Mouse (Mus musculus) lung, postnatal 10 days (tissue): Measurements from ENCODE around the gene Gm48552.

Source experiments
- DNase-seq: peaks from one replicate; pipeline ENCODE4 v3.0.0; 2021

The Gm48552 gene

GRCm38 (mm10) chr10:81407539-81408423, 19.0 kb downstream of the Gm48552 start:
- peak; percentile 94 for DNase-seq

GRCm38 (mm10) chr10:81408424-81408729, 19.6 kb downstream of the Gm48552 start:
- DNase-seq: no peak

- DNase-seq: peak; percentile 97
Measured at GRCm38 (mm10) chr10:81408871-81409291, 20.1 kb downstream of the Gm48552 start.

GRCm38 (mm10) chr10:81409330-81409729, 20.5 kb downstream of the Gm48552 start:
- DNase-seq: no peak

- no peak for DNase-seq
Measured at GRCm38 (mm10) chr10:81410350-81410749, 21.5 kb downstream of the Gm48552 start.

GRCm38 (mm10) chr10:81410981-81411380, 22.2 kb downstream of the Gm48552 start:
- DNase-seq: peak; percentile 63

GRCm38 (mm10) chr10:81411471-81412400, 22.9 kb downstream of the Gm48552 start:
- DNase-seq: peak; percentile 90

- DNase-seq: peak; percentile 65
Measured at GRCm38 (mm10) chr10:81412586-81413309, 23.9 kb downstream of the Gm48552 start.

- peak; percentile 96 for DNase-seq
Measured at GRCm38 (mm10) chr10:81413310-81414261, 24.8 kb downstream of the Gm48552 start.

- DNase-seq: peak; percentile 85
Measured at GRCm38 (mm10) chr10:81414682-81415081, 25.9 kb downstream of the Gm48552 start.

GRCm38 (mm10) chr10:81415146-81415545, 26.3 kb downstream of the Gm48552 start:
- no peak for DNase-seq

GRCm38 (mm10) chr10:81415549-81416310, 26.9 kb downstream of the Gm48552 start:
- peak; percentile 63 for DNase-seq

- peak; percentile 91 for DNase-seq
Measured at GRCm38 (mm10) chr10:81416581-81417226, 27.9 kb downstream of the Gm48552 start.

GRCm38 (mm10) chr10:81417227-81418215, 28.7 kb downstream of the Gm48552 start:
- DNase-seq: peak; percentile 7

GRCm38 (mm10) chr10:81418216-81419070, 29.6 kb downstream of the Gm48552 start:
- no peak for DNase-seq

- DNase-seq: peak; percentile 7
Measured at GRCm38 (mm10) chr10:81419111-81419928, 30.5 kb downstream of the Gm48552 start.

- DNase-seq: peak; percentile 67
Measured at GRCm38 (mm10) chr10:81420191-81420767, 31.5 kb downstream of the Gm48552 start.
